Mouse (Mus musculus): ENCODE results near the gene Hoxc12.

Gene Hoxc12

DNA sequence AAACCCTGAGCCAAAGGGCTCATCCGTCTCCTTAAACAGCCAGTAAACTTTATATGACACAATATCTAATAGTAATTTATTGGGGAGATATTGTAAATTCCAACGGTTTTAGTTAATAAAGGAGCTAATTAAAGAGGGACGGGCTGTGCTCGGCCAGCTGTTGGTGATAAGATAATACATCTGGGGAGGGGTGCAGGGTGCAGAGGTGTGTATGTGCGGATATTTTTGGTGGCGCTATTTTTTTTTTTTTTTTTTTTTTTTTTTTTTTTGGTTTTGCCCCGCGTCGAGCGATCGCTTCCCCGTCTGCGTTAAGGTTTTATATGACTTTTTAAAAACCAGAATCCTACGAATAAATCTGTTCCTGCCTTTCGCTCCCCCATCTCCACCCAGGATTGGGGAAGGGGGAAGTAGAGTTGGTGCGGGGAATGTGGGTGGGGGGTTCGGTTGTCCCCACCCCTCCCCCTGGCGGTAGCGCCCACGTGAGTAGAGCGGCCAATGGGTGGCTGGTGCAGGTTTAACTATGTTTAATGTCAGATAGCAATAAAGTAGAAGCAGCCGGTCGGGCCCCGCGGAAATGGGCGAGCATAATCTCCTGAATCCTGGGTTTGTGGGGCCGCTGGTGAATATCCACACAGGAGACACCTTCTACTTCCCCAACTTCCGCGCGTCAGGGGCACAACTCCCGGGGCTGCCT lies at the start of gene Hoxc12:
TSS of gene Hoxc12 (plus strand) at position 479 of the 694 bp plus-strand sequence.
- no peak for DNase-seq (ENCODE audit: low spot score)

DNA sequence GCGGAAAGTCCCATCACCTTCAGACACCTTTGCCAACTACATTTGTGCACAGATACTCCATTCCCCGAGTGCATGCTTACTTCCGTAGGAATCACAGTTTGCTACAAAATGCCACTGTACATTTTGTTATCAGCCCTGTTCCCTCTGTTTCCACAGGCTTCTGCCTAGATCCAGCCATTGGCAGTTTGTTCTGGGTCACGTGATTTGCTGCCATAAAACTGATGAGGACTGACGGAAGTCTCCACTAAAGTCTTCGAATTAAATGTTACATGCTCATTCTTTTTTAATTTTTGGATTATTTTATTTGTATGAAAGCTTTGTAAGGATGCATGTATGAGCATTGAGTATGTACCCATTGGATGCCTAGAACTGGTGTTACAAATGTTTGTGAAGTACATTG lies 41.4 kb upstream of the Hoxc12 start:
- DNase-seq (ENCODE audit: low spot score): no peak

GRCm38 (mm10) chr15:102904946-102905345 lies 31.6 kb upstream of the Hoxc12 start:
- no peak for DNase-seq (ENCODE audit: low spot score)

DNA sequence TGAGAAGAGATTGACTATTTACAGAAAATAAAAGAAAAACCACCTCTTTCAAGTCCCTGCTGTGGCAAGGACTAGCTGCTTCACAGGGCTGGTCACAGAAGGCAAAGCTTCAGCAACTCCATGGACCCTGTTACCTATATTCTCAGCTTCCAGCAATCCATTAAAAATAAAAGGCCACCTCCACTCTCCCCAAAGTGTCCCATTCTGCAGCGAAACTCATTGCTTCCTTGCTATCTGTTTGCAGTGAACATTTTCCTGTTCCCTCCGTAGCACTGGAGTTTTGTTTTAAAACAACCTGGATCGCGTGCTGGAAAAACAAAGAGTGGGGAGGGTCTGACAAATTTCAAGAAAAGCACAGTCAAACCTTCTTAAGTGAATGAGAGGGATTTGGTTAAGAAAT lies 27.0 kb upstream of the Hoxc12 start:
- DNase-seq (ENCODE audit: low spot score): no peak

GRCm38 (mm10) chr15:102910038-102910437 lies 26.5 kb upstream of the Hoxc12 start:
- DNase-seq (ENCODE audit: low spot score): no peak

DNA sequence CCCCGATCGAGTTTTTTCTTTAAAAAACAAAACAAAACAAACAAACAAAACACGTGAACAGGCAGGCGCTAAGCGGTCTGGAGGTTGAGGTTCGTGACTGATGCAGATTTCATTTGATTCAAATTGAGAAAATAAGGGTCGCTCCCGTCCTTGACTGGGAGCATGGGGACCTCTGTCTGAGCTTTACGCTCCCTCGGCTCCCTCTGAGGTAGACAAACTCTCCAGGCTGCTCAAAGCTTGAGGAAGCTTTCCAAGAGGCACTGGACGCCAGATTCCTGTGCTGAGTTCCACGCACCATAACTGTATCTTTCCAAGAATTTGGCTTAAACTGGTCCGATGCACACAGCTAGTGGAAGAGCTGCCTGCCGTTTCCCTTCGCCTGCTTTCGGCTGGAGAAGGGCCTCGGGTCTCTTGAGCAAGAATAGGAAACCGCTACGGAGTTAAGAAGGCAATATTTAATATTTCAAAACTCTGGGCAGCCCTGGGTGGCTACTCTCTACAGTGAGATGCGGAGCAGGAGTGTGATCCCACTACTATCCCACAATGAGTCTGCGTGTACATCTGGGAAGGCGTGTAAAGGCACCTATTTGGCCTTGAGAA lies 26.0 kb upstream of the Hoxc12 start:
- no peak for DNase-seq (ENCODE audit: low spot score)

GRCm38 (mm10) chr15:102913038-102913585 lies 23.4 kb upstream of the Hoxc12 start:
- DNase-seq (ENCODE audit: low spot score): no peak

GRCm38 (mm10) chr15:102917972-102918572 lies 18.5 kb upstream of the Hoxc12 start:
- no peak for DNase-seq (ENCODE audit: low spot score)

- no peak for DNase-seq (ENCODE audit: low spot score)
Observed at GRCm38 (mm10) chr15:102918611-102919265, 17.8 kb upstream of the Hoxc12 start.

DNA sequence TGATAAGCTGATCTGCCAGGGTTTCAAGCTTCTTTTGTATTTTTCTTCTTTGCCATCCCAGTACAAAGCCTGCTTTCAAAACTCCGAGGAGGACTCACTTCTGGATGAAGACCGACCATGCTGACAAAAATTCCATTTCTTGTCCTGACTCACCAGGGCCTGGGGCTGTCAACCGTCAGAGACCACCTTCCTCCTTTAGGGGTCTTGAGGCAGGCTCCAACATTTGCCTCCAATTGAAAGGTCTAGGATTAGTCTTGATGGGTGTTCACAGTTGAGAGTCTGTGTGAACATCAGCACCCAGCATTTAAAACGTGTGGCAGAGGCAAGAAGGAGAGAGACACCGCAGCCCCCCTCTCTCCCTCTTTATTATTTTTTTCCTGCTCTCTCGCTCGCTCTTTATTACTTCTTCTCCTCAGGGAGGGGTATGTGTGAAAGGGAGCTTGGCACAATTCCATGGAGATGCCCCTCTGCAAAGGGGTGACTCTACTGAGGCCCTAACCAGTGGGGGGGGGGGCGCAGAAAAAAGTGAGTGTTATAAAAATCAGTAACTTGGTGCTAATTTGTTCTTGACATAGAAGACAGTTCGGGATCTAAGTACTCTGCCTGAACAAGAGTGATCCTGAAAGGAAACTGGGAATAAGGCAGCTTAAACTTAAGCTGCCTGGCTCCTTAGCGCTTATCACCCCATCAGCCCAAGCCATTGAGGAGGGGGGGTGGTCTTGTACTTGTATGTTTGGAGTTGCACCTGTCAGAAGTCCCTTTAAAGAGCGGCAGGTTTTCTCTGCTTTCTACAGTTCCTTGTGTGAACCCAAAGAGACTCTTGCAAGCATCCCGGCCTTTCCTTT lies 17.0 kb upstream of the Hoxc12 start:
- no peak for DNase-seq (ENCODE audit: low spot score)

- no peak for DNase-seq (ENCODE audit: low spot score)
Observed at GRCm38 (mm10) chr15:102920619-102921018, 15.9 kb upstream of the Hoxc12 start.

DNA sequence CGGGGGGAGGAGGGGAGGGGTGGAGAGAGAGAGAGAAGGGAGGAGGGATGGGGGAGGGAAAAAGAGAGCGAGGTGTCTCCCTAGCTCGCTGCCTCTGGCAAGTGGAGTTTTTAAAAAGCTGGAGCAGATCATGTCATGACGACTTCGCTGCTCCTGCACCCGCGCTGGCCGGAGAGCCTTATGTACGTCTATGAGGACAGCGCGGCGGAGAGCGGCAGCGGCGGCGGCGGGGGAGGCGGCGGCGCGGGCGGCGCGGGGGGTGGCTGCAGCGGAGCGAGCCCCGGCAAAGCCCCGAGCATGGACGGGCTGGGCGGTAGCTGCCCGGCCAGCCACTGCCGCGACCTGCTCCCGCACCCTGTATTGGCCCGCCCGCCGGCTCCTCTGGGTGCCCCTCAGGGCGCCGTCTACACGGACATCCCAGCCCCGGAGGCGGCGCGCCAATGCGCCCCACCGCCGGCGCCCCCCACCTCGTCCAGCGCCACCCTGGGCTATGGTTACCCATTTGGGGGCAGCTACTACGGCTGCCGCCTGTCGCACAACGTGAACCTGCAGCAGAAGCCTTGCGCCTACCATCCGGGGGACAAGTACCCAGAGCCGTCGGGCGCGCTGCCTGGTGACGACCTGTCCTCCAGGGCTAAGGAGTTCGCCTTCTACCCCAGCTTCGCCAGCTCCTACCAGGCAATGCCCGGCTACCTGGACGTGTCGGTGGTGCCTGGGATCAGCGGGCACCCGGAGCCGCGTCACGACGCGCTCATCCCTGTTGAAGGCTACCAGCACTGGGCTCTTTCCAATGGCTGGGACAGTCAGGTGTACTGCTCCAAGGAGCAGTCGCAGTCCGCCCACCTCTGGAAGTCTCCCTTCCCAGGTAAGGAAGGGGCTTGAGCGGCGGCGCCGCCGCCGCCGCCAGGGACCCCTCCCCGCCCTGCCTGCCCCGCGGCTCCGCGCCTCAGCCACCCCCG lies 15.2 kb upstream of the Hoxc12 start, which contains the start of gene Hoxc13:
TSS of gene Hoxc13 (plus strand) at position 51 of the 959 bp plus-strand sequence.
- DNase-seq (ENCODE audit: low spot score): no peak

GRCm38 (mm10) chr15:102922012-102922362 lies 14.6 kb upstream of the Hoxc12 start:
- DNase-seq (ENCODE audit: low spot score): no peak

DNA sequence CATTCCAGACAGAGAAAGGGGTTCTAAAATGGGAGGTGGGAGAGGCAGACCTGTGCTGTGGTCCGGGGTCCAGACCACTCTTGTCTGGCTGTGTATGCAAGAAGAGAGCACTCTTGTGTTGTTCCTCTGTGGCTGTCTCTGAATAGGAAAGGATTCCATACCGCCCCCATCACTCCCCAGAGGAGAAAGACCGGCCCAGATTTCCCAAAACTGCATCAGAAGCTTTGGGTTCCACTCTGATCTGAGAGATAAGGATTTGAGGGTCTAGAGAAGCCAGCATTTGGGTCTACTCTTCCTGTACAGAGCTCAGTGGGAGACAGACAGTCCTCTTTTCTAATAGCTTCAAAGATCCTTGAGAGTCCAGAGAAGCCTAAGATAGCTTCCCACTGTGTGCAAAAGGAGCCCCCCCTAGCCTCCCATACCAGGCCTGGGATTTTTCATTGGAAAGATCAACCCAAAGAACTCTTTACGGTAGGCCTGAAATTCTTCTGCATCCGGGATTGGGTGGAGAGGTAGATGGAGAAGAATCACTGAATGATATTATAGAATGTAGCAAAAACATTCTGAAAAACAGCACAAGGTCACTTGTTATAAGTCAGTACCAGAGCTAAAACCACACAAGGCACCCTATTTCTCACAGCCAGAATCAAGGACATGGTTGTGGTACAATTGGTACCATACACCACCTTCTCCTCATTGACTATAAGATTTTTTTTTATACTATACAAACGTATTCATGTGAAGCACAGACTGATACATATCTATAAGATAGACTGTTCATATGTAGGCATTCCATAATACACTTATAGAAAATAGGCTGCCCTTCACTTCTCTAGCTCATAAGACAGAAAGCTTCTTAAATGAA lies 13.7 kb upstream of the Hoxc12 start:
- DNase-seq (ENCODE audit: low spot score): no peak

DNA sequence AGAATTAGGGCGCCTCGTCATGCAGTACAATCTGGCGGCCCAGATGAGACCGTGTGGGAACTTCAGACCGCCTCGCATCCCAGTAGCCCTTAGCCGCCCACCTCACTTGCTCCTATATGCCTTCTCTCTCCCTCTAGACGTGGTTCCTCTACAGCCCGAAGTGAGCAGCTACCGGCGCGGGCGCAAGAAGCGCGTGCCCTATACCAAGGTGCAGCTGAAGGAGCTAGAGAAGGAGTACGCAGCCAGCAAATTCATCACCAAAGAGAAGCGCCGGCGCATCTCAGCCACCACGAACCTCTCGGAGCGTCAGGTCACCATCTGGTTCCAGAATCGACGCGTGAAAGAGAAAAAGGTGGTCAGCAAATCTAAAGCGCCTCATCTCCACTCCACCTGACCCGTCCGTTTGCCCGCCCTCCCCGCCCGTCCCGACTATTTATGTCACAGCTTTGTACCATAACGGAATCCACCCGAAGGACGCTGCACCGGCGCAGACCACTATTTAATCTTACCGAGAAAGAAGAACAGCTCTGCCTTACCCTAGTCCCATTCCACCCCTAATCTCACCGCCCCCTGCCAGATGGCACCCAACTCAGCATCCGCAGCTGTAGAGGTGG lies 9.4 kb upstream of the Hoxc12 start:
- DNase-seq (ENCODE audit: low spot score): no peak

DNA sequence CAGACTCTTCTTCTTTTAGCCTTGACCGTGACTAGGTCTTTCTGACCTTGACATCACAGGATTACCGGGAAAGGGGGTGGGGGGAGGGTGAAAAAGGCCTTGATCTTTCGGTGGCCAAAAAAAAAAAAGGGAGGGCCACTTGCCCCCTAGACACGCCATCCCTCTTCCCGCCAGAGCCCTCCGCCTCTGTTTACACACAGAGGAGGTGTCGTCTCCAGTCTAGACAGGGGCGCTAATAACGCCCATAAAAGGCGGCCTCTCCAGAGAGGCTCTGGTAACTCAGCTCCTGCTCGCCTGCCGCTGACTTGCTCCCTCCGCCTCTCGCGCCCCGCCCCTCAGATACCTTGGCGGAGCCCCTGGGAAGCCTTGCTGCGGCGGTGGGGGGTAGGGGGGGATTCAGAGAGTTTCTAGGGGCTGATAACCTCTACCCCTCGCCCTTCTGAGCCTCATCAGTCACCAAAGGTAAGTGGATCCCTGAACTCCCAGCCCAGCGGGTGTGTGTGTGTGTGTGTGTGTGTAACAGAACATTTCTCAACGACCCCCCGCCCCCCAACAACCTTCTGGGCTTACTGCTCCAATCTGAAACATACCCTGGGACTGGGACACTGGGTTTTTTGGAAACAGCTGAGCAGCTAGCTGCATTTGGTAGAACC lies 4.7 kb upstream of the Hoxc12 start:
- DNase-seq (ENCODE audit: low spot score): no peak

DNA sequence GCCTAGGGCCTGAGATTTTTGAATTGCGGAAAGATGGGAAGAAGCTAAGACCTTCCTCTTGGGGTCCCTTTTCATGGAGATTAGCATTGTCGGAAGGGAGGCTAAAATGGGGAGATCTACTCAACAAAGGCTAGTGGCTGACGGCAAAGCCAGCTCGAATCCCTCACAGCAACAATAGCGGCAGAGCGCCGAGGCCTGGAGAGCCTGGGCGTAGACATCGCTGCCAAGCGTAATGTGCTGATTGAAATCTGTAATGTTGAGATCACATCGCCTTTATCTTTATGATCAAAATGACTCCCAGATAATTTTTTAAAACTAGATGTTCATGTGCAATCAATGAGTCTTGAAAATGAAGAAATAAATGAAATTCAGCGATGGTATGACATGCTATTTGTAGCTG lies 2.1 kb upstream of the Hoxc12 start:
- DNase-seq (ENCODE audit: low spot score): no peak

GRCm38 (mm10) chr15:102934897-102935296 lies 1.7 kb upstream of the Hoxc12 start:
- DNase-seq (ENCODE audit: low spot score): no peak

Measured in spleen, adult 12 weeks (tissue).